Mouse (Mus musculus) thymus, adult 2 months (tissue): ENCODE measurements at regions not wholly inside any gene's neighbourhood (a gene's known extent, or its start where the extent isn't known, plus 50 kb on each side); places are given as distances from the start of the nearest gene placed in this dataset.

Experiments
- CTCF ChIP-seq: fragments of 200-500 bp; IDR thresholded peaks from 2 replicates; pipeline ENCODE4 v1.5.1; 2012; ENCODE audit warnings: mild to moderate bottlenecking, control low read depth, low read length, moderate library complexity, borderline replicate concordance; ENCODE audit not compliant: control insufficient read depth, poor library complexity, insufficient read depth; ENCODE audit errors: extremely low read depth
- POLR2A ChIP-seq: fragments of 200-500 bp; IDR thresholded peaks from 2 replicates; pipeline ENCODE4 v1.6.1; 2012; ENCODE audit warnings: mild to moderate bottlenecking, low read length, control low read depth, moderate library complexity; ENCODE audit not compliant: control insufficient read depth, poor library complexity, insufficient read depth; ENCODE audit errors: extremely low read depth

- TF ChIP-seq POLR2A = no peak
- TF ChIP-seq CTCF = no peak
Observed at GRCm38 (mm10) chr6:148553616-148554015, 109.4 kb upstream of the Tmtc1 start.
